Mouse (Mus musculus) activated CD4-positive, CD25-positive, alpha-beta regulatory T cell, adult 4 months (primary cell): ENCODE measurements at regions not wholly inside any gene's neighbourhood (a gene's known extent, or its start where the extent isn't known, plus 50 kb on each side); places are given as distances from the start of the nearest gene placed in this dataset.
A peak's percentile ranks its signal among the peaks of the same experiment; 100 is the strongest.

Source experiments
- ATAC-seq: one replicate; pipeline ENCODE4 v1.8.0; 2017

- ATAC-seq: no peak
Measured at GRCm38 (mm10) chr3:148429012-148429865, 561.1 kb downstream of the Adgrl2 start.

- ATAC-seq: no peak
Measured at GRCm38 (mm10) chr3:148424089-148424488, 566.3 kb downstream of the Adgrl2 start.

- no peak for ATAC-seq
Measured at GRCm38 (mm10) chr3:148423383-148423782, 567.0 kb downstream of the Adgrl2 start.

GRCm38 (mm10) chr3:148422720-148423119, 567.6 kb downstream of the Adgrl2 start:
- ATAC-seq: no peak

- ATAC-seq: no peak
Measured at GRCm38 (mm10) chr3:148422205-148422604, 568.1 kb downstream of the Adgrl2 start.

- no peak for ATAC-seq
Measured at GRCm38 (mm10) chr3:148420303-148420702, 570.1 kb downstream of the Adgrl2 start.

GRCm38 (mm10) chr3:148419462-148420074, 570.8 kb downstream of the Adgrl2 start:
- peak; percentile 71 for ATAC-seq

- ATAC-seq: no peak
Measured at GRCm38 (mm10) chr3:148418067-148418466, 572.3 kb downstream of the Adgrl2 start.

GRCm38 (mm10) chr3:148415443-148415842, 574.9 kb downstream of the Adgrl2 start:
- ATAC-seq: no peak

GRCm38 (mm10) chr3:148413027-148413426, 577.3 kb downstream of the Adgrl2 start:
- peak; percentile 32 for ATAC-seq

GRCm38 (mm10) chr3:148412191-148412590, 578.2 kb downstream of the Adgrl2 start:
- ATAC-seq: no peak

- no peak for ATAC-seq
Measured at GRCm38 (mm10) chr3:148398349-148398748, 592.0 kb downstream of the Adgrl2 start.

GRCm38 (mm10) chr3:148387550-148387949, 602.8 kb downstream of the Adgrl2 start:
- no peak for ATAC-seq

- ATAC-seq: no peak
Measured at GRCm38 (mm10) chr3:148385712-148386111, 604.6 kb downstream of the Adgrl2 start.

GRCm38 (mm10) chr3:148381057-148381456, 609.3 kb downstream of the Adgrl2 start:
- ATAC-seq: no peak

GRCm38 (mm10) chr3:148363331-148363730, 627.0 kb downstream of the Adgrl2 start:
- no peak for ATAC-seq

- no peak for ATAC-seq
Measured at GRCm38 (mm10) chr3:148362453-148362864, 627.9 kb downstream of the Adgrl2 start.

- ATAC-seq: no peak
Measured at GRCm38 (mm10) chr3:148343633-148344361, 646.6 kb downstream of the Adgrl2 start.

GRCm38 (mm10) chr3:148343256-148343632, 647.1 kb downstream of the Adgrl2 start:
- ATAC-seq: no peak

- no peak for ATAC-seq
Measured at GRCm38 (mm10) chr3:148339258-148339657, 651.1 kb downstream of the Adgrl2 start.

GRCm38 (mm10) chr3:148336640-148337039, 653.7 kb downstream of the Adgrl2 start:
- ATAC-seq: no peak

- ATAC-seq: no peak
Measured at GRCm38 (mm10) chr3:148336091-148336511, 654.3 kb downstream of the Adgrl2 start.

GRCm38 (mm10) chr3:148335654-148336053, 654.7 kb downstream of the Adgrl2 start:
- ATAC-seq: no peak
